Mouse (Mus musculus) liver, postnatal 0 days (tissue): ENCODE results near the gene Rex1bd. TPM values are rescaled to one million over a fixed set of nuclear protein-coding genes. Genes with fewer than 3 reads are reported as not detected.

Source experiments
- ATAC-seq: fragments of 200-750 bp; cut with Nextera tagmentation; 2 replicates; pipeline ENCODE4 v1.8.0; 2017; ENCODE audit warnings: mild to moderate bottlenecking, moderate library complexity
- DNase-seq: peaks from one replicate; pipeline ENCODE4 v3.0.0-alpha.2; 2016
- H3K27ac ChIP-seq: fragments of 300-500 bp; sonication (generic); 2 replicates; pipeline ENCODE4 v1.5.1; 2014; ENCODE audit warnings: antibody characterized with exemption, moderate library complexity, mild to moderate bottlenecking, low read depth
- H3K27me3 ChIP-seq: fragments of 300-500 bp; sonication (generic); 2 replicates; pipeline ENCODE4 v1.6.1; 2014; ENCODE audit warnings: low read length, control low read depth, mixed read lengths; ENCODE audit not compliant: insufficient read depth
- H3K36me3 ChIP-seq: fragments of 300-500 bp; sonication (generic); replicated peaks from 2 replicates; pipeline ENCODE4 v1.6.1; 2014; ENCODE audit warnings: mild to moderate bottlenecking, control low read depth, low read length, moderate library complexity, mixed read lengths; ENCODE audit not compliant: insufficient read depth
- H3K4me1 ChIP-seq: fragments of 300-500 bp; sonication (generic); 2 replicates; pipeline ENCODE4 v1.6.1; 2014; ENCODE audit warnings: antibody characterized with exemption, mild to moderate bottlenecking, control low read depth; ENCODE audit not compliant: insufficient read depth
- H3K4me2 ChIP-seq: fragments of 300-500 bp; sonication (generic); 2 replicates; pipeline ENCODE4 v1.6.1; 2014; ENCODE audit warnings: low read depth, mild to moderate bottlenecking, low read length, moderate library complexity, mixed read lengths
- H3K4me3 ChIP-seq: fragments of 300-500 bp; sonication (generic); 2 replicates; pipeline ENCODE4 v1.5.1; 2014; ENCODE audit warnings: low read depth, low read length
- H3K9ac ChIP-seq: fragments of 300-500 bp; sonication (generic); replicated peaks from 2 replicates; pipeline ENCODE4 v1.6.1; 2014; ENCODE audit warnings: mild to moderate bottlenecking, moderate library complexity
- H3K9me3 ChIP-seq: fragments of 300-500 bp; sonication (generic); 2 replicates; pipeline ENCODE4 v1.6.1; 2016; ENCODE audit warnings: mild to moderate bottlenecking, control low read depth, low read length, mixed read lengths
- CTCF ChIP-seq: sonication (generic); IDR thresholded peaks from 2 replicates; pipeline ENCODE4 v1.5.1; 2016; ENCODE audit warnings: antibody characterized with exemption, low read depth
- EP300 ChIP-seq: IDR thresholded peaks from 2 replicates; pipeline ENCODE4 v1.6.1; 2016; ENCODE audit warnings: antibody characterized with exemption, low read depth, mild to moderate bottlenecking
- WGBS: fragments of 180-500 bp; shearing (Covaris S2); extraction: QIAGEN DNeasy Blood & Tissue Kit; methylation state at CpG from one replicate; pipeline ENCODE4 v1.1.7; 2014; ENCODE audit not compliant: insufficient replicate concordance; 5-methylcytosine and 5-hydroxymethylcytosine counted together
- polyA plus RNA-seq: library from polyadenylated mRNA; unstranded; fragments of >200 nt; fragmentation: Nextera tagmentation; extraction: Ambion mirVana; gene quantifications from 2 replicates; pipeline ENCODE4 v1.2.1, GENCODE M21; 2015

Rex1bd gene
- polyA plus RNA-seq, 1 experiment from 2014 or later, result 52.3 TPM

- ATAC-seq (peak; percentile 2), DNase-seq (no peak)
- Histone ChIP-seq H3K4me3 (peak overlapping the region; percentile 73), H3K27ac (peak overlapping the region; percentile 89), H3K4me2 (peak overlapping the region; percentile 81), H3K4me1 (peaks cover 28% of the 10 kb centered on the region), H3K9ac (peak overlapping the region; percentile 75), H3K9me3 (no peaks in the 10 kb centered on the region), H3K27me3 (peaks cover 21% of the 10 kb centered on the region), H3K36me3 (peaks cover 15% of the 10 kb centered on the region)
- WGBS, result 39% methylated on average over 32 of the region's 32 CpGs
- TF ChIP-seq EP300 (no peak), CTCF (no peak)
These were observed 739 bp downstream of the Rex1bd start for GRCm38 (mm10) chr8:70505698-70506327.

DNA sequence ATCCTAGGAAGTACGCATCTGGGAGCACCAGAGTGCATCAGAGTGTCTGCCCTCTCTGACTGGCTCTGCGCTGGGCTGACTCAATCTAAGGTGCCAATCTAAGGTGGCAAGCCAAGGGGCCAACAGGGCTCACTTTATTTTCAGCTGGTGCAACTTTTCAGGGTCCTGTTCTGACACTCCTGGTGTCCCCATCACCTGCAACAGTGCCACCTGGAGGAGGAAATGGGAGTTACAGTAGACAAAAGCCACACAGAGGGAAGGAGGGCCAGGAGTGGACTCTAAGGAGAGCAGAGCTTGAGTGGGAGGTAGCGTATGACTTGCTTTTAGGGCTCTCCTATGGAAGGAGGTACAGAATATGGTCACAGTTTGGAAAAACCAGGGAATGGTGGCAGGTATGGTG, 1.7 kb downstream of the Rex1bd start:
- Histone ChIP-seq H3K4me2 (no peak overlapping the region), H3K36me3 (peaks cover 15% of the 10 kb centered on the region), H3K27ac (no peak overlapping the region), H3K4me3 (no peak overlapping the region), H3K4me1 (peaks cover 35% of the 10 kb centered on the region), H3K9ac (no peak overlapping the region), H3K27me3 (peaks cover 28% of the 10 kb centered on the region), H3K9me3 (no peaks in the 10 kb centered on the region)
- DNase-seq, result peak; percentile 85
- WGBS, result 75% methylated on average over 3 of the region's 3 CpGs
- ATAC-seq, result no peak
- TF ChIP-seq EP300, result no peak
- peak; percentile 95 for TF ChIP-seq CTCF

GRCm38 (mm10) chr8:70504291-70504716, 2.2 kb downstream of the Rex1bd start:
- Histone ChIP-seq H3K27me3 (peaks cover 28% of the 10 kb centered on the region), H3K4me2 (no peak overlapping the region), H3K27ac (no peak overlapping the region), H3K9me3 (no peaks in the 10 kb centered on the region), H3K9ac (no peak overlapping the region), H3K4me3 (no peak overlapping the region), H3K4me1 (peaks cover 39% of the 10 kb centered on the region), H3K36me3 (peaks cover 15% of the 10 kb centered on the region)
- DNase-seq (no peak), ATAC-seq (no peak)
- 84% methylated on average over 16 of the region's 16 CpGs for WGBS
- TF ChIP-seq EP300, result no peak
- no peak for TF ChIP-seq CTCF

- DNase-seq, result peak; percentile 85
- H3K9ac ChIP-seq, result no peak overlapping the region
- H3K4me3 ChIP-seq, result no peak overlapping the region
- H3K4me2 ChIP-seq, result no peak overlapping the region
- WGBS, result 19% methylated on average over 42 of the region's 46 CpGs
- H3K36me3 ChIP-seq, result peaks cover 8% of the 10 kb centered on the region
- no peaks in the 10 kb centered on the region for H3K9me3 ChIP-seq
- H3K27me3 ChIP-seq, result peaks cover 37% of the 10 kb centered on the region
- peak; percentile 37 for ATAC-seq
- H3K4me1 ChIP-seq, result peaks cover 32% of the 10 kb centered on the region
- no peak overlapping the region for H3K27ac ChIP-seq
- TF ChIP-seq CTCF (peak; percentile 89), EP300 (no peak)
These were observed 3.3 kb downstream of the Rex1bd start for GRCm38 (mm10) chr8:70503062-70503750.

- peaks cover 2% of the 10 kb centered on the region; the same call in 1 of the 2 replicates for H3K36me3 ChIP-seq
- peaks cover 42% of the 10 kb centered on the region for H3K27me3 ChIP-seq
- DNase-seq (no peak), ATAC-seq (no peak)
- H3K4me2 ChIP-seq, result no peak overlapping the region
- H3K27ac ChIP-seq, result no peak overlapping the region
- peaks cover 32% of the 10 kb centered on the region for H3K4me1 ChIP-seq
- H3K9ac ChIP-seq, result no peak overlapping the region
- 0 out of 2 replicates have a peak overlapping the region, but pooled peaks have one; percentile 1 for H3K4me3 ChIP-seq
- 36% methylated on average over 12 of the region's 12 CpGs for WGBS
- no peaks in the 10 kb centered on the region for H3K9me3 ChIP-seq
- TF ChIP-seq CTCF (no peak), EP300 (no peak)
These were observed 4.0 kb downstream of the Rex1bd start for GRCm38 (mm10) chr8:70502540-70502939.

DNA sequence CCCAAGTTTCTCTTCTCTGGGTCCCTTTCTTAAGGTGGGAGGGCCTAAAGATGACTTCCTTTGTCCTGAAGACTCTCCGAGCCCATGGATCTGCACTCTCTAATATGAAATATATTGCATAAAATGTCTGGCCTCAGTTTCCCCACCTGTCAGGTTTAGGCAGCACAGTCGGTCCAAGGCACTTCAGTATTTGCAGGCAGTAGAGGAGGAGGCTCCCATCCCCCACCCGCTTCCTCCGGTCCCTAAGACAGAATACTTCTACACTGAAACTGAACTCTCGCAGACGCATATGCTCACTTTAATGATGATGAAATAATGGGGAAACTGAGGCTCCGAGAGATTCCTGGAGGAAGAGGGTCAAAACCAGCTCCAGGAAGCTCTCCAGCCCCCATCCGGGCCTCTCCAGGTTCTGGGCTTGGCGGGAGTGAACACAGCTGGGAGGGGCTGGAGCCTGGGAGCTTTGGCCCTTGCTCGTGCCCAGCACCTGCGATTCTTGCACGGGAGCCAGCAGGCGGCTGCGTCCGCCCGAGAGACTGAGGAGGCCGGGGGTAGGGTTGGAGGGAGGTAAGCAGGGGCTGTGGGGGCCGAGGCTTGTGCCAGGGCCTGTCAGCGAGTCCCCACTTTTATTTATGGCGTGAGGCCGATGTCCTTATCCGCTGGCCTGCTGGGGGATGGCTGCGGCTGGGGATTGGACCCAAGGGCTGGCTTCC, 4.6 kb downstream of the Rex1bd start:
- no peaks in the 10 kb centered on the region for H3K36me3 ChIP-seq
- H3K27me3 ChIP-seq, result peaks cover 47% of the 10 kb centered on the region
- peak overlapping the region; percentile 1; the same call in 1 of the 2 replicates for H3K4me3 ChIP-seq
- no peak for DNase-seq
- H3K9ac ChIP-seq, result no peak overlapping the region
- ATAC-seq, result no peak
- peaks cover 32% of the 10 kb centered on the region for H3K4me1 ChIP-seq
- 20% methylated on average over 23 of the region's 23 CpGs for WGBS
- TF ChIP-seq CTCF (no peak), EP300 (no peak)
- H3K27ac ChIP-seq, result no peak overlapping the region
- H3K4me2 ChIP-seq, result 0 out of 2 replicates have a peak overlapping the region, but pooled peaks have one; percentile 11
- H3K9me3 ChIP-seq, result no peaks in the 10 kb centered on the region
